Mouse (Mus musculus) right cerebral cortex, postnatal 14 days (tissue): ENCODE results near the gene Gm826.

ENCODE experiments used
- DNase-seq: peaks from one replicate; pipeline ENCODE4 v3.0.0; 2022

Gm826 gene

DNA sequence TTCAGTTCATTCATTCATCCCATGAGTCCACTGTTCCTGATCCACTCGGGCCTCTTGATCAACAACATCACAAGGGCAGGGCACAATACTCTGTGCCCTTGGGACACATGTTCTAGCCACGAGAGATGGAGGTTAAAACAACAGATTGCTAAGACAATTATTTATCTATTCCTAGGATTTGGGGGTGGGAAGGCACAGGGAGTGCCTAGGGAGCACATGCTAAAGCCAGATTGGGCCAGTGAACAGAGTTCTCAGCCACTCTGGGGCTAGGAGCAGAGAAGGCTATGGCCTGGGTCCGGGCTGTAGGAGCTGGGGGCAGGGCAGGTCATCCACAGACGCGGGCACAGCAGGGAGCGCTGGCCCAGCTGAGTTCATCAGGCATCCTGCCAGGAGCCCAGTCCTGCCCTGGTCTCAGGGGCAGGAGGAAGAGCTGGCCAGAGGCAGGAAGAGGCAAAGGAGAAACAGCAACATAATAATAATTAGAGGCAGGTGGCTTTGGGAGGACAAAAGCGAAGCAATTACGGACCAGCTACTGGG, 17.1 kb upstream of the Gm826 start:
- DNase-seq, result no peak

DNA sequence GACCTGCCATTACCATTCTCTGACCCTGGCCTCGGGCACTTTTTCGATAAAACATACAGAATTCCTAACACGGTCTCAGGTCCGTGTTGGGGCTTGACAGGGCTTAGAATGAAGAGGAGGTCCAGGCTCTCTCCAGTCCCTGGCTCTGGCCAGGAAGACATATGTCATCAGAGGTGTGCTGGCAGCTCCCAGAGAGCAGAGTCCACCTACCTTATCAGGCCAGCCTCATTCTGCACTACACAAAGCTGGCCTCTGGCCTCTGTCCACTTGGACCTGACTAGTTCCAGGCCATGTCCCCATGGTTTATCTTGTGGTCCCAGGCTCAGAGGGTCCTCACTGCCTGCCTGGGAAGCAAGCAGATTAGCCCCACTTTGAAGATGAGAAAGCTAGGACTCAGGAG, 15.6 kb upstream of the Gm826 start:
- DNase-seq, result no peak

DNA sequence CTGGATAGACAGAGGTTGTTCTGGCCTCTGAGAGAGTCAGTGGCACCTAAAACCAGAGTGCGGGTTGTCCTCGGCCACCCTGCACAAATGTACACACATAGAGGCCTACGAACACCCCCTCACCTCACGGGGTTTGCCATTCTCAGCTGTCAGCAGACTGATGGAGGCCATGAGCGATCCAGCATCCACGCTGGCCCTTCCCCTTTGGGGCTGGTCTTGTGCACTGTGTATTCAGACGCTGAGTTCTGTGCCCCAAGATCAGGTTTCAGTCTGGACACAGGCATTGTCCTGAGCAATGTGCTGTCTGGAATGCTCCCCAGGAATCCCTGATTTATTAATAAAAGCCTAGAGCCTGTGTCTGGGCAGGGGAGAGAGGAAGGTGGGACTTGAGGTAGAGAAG, 14.8 kb upstream of the Gm826 start:
- no peak for DNase-seq

DNA sequence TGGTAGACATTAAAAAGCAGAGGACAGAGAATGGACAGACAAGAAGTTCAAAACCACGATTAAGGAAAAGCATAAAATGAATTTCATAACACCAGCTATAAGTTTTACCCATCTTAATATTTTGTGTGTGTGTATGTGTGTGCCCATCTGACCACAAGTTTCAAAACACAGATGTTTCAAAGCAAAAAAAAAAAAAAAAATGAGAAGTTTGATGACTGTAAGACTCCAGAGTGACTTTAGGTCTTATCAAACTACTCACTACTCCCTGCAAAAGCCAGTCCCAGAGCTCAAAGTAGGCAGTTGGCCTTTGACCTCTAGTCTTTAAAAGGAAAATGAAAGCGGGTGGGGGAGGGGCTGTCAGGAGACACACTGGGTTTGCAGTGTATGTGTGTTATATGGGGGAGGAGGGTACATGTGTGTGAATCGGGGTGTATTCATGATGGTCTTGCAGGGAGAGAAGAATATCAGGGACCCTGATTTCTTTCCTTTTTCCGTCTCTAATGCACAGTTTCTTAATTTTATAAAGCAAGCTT, 14.2 kb upstream of the Gm826 start:
- DNase-seq, result no peak

DNA sequence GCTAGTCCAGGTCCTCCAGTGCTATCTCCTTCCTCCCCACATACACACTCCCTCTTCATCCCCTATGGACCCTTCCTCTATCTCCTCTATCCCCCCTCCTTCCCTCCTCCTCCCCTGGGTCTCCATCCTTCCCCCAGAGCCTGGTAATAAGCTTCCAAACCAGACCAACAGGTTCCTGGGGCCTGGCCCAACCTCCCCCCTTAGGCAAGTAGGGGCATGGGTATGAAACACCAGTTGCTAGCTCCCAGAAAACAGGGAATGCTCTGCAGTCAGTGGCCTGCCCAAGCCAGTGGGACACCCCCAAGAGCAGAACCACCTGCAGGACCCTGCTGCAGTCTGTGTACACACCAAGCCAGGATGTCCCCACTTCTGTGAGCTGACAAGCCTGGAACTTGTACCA, 11.7 kb upstream of the Gm826 start:
- DNase-seq, result no peak

DNA sequence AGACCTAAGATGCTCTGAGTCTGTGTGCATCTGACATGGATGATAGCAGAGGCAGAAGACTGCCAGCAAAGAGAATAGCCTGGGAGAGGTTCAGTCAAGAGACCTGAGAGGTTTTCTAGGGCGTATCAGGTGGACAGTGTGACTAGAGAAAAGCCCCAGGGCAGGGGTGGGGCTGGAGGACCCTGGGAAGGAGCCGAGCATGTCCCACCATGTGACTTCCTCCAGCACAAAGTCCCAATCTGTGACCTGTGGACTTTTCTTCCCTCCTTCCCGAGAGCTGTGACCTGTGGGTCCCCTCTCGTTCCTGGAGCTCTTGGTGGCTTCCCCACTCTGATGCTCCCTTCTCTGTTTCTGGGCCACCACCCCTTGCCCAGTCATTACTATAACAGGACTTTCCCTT, 6.2 kb upstream of the Gm826 start:
- DNase-seq, result no peak

DNA sequence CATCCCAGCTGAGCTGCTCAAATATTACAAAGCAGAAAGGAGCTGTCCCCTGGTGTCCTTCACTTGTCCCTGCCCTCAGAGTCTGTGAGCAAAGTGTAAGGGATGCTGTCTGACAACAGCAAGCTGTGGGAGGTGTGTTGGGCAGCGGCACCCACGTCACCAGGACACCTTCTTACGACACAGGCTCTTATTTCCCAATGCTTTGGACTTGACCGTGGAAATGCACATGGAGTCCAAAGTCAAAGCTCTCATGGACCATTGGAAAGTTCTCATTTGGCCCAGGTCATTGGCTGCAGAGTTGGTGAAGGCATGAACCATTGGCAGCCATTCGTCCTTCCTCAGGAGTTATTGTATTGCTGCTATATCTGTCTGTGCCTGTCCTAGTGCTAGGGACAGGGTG, 5.6 kb upstream of the Gm826 start:
- DNase-seq, result no peak

DNA sequence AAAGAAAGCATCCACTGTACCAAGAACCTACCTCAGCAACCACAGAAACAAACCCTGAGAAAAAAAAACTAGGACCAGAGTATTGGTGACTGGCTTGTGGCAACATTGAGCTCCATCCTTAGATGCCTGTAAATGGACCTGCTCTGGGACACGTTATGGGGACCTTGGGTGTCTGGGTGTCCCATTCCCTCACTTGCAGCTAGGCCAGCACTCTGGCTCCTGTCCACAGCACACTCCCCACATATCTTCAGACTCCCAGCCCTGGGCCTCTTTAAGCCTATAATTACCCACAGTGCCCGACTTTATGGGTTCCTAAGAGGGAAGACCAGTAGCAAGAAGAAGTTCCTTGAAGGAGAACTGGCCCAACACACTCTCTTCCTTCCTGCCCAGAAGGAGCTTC, 2.1 kb upstream of the Gm826 start:
- DNase-seq, result no peak

DNA sequence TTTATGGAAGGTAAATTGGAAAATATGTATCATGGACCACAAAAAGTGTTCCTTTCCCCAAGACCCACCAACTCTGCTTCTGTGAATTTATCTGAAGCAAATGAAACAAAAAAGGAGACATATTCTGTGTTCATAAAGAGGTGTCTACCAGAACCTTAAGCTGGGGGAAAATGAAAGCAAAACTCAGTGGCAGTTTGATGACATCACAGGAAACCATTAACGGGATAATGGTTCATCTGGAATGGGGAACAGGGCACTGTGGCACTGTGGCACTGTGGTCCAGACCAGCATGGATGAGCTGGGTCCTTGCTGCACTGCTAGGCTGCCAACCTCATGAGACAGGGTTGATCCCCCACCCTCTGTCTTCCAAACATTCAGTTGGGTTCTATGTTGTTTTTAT, 1.1 kb upstream of the Gm826 start:
- no peak for DNase-seq

DNA sequence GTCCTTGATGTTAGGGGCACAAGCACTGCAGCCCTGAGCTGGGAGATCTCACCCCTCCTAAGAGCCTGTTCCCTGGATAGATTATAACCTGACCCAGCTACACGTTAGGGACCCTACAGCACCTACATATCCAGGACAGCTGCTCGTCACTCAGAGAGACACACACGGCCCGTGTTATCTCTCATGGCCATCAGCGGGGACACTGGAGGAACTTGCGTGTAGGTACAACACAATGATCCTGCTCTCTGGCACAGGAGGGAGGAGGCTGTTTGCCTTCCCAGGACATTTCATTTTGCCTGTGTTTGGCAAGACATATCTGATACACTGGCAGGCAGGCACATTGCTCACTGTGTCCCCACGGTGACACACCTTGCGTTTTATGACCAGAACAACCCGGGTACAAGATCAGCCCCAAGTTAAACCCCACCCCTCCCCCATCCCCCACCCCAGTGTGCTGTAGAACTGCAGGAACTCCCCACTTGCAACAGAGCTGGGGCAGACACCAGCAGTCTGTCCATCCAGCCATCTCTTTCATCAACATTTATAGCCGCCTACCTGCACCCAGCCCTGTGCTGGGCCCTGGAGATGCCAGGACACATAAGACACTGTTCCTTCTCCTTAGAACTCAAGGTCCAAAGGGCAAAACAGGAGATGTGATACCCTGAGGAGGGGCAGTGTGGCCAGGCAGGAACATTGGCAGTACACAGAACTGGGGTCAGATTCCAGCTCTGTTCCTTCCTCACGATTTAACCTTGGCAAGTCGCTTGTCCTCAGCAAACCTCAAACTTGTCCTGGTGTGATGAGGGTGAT, 1.2 kb downstream of the Gm826 start:
- no peak for DNase-seq

DNA sequence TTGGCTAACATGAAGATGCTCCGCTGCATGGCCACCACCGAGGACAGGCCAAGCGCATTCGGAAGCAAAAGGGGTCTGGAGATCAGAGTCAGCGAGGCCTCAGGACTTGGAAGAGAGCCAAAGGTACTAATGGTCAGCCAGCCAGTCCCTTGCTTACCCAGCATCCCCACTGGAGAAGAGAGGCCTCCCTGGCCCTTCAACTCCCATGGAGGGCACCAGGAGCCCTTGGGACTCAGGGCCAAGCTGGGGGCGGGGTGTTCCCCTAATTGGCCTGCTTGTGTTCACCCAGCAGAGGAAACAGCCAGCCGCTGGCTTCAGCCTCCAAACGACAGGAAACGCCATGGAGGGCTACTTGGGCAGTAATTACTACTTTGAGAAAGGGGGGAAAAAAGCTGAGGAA, 5.1 kb downstream of the Gm826 start:
- peak; percentile 19 for DNase-seq

DNA sequence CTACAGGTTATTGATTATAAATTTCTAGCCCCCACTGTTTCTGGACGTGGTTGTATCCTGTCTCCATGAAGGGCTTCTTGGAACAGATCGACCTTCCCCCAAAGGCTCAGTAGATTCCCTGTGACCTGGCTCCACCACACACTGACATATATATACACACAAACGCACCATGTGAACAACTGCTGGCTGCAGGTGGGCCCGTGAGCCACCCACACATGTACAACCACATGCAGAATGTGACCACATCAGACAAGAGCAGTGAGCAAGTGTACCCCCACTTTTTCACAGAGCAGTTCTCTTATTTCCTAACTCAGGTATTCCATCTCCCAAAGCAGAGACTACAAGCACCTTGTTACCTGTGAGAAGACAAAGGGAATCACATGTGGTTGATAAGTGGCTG, 6.2 kb downstream of the Gm826 start:
- no peak for DNase-seq

DNA sequence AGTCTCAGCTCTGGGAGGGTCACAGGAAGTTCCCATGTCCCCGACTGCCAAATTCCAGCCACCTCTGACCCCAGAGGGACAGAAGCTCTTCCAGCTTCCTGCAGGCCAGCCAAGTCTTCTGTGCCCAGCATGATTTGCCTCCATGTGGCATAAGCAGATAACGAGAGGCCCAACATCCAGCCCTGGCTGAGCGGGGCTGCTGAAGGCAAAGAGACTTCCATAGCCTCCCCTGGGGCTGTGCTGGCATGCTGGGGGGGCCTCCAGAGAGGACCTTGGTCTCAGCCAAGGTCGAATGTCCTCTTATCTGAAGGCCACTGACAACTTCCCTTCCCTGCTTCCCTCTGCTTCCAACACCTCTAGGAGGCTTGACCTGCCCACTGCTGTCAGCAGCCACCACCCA, 6.8 kb downstream of the Gm826 start:
- DNase-seq, result no peak

DNA sequence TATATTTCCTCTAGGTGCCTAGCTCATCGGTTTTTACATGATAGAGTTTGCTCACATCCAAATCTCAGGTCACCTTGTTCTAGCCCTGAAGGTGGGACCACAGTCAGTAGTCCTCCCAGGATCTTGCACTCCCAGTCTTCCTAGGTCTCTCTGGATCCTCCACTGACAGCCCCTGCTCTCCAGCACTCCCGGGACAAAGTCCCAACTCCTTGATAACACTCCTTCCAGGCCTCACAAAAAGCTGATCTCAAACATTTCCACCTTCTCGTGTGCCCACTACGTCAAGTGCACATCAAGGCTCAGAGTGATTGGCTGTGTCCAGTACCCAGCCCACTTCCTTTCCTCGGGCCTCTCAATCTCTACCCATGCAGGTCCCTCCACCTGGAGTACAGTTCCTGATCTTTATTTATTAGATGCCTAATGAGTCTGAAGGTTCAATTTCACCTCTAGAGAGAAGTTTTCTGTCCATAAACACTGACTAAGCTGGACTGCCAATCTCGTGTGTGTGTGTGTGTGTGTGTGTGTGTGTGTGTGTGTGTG, 8.8 kb downstream of the Gm826 start:
- no peak for DNase-seq

DNA sequence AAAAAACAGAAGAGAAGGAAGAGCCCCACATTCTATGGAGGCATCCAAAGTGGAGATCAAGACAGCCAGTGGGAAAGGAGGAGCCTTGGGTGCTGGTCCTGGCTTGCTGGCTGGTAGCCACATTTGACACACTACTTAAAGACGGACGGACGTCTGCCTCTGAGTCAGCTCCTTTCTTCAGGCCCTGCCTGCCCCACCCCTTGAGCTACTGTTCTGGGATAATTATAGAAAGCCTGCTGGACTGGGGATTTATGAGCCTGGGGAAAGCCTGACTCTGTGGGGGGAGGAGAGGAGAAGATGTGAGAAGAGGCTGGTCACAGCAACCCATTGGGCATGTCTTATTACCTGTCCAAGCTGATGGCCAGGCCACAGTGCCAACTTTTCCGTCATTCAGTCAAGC, 12.1 kb downstream of the Gm826 start:
- DNase-seq, result no peak

DNA sequence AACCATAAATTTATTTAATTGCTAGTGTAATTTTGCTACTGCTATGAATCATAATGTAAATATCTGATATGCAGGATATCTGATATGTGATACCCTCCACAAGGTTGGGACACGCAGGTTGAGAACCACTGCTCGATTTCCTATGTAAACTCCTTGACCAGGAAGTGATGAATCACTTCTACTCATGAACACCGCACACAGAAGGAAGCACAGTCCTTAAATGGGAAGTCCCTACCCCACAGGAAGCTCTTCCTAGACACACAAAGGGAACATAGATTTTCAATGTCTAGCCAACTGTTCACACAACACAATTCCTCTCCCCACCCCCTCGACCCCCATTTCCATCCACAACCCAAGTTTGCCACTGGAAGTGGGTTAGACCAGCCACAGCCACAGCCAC, 15.7 kb downstream of the Gm826 start:
- no peak for DNase-seq

DNA sequence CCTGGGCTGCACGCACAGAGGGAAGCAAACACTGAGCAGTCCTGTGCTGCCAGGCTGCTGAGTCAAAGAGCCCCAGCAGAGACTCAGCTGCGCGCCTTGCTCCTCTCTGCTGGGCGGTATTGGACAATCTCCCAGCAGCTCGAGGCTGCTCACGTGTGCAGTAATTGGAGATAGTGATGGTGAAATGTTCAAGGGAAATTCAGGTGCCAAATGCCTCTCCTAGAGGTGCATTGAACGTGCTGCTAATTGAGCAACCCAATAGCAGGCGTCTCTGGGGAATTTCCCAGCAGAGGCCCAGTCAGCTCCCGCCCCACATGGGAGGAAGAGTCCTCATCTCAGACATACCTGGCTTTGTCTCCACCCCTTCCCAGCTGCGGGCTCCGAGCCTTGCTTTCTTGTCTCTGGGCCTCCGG, 20.4 kb downstream of the Gm826 start:
- peak; percentile 19 for DNase-seq

DNA sequence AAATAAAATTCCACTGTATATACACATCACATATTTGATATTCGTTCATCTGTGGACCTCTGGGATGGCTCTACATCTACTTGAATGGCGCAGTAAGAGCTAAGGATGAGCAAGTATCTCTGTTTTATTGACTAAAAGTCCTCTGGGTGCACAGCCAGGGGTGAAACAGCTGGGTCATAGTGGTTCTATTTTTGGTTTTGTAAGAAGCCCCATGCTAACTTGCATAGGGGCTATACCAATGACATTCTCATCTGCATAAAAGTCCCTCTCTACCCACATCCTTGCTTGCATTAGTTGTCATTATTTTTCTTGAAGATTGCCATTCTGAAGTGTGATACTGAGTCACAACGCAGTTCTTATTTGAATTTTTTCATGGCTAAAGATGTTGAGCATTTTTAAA, 28.9 kb downstream of the Gm826 start:
- no peak for DNase-seq

DNA sequence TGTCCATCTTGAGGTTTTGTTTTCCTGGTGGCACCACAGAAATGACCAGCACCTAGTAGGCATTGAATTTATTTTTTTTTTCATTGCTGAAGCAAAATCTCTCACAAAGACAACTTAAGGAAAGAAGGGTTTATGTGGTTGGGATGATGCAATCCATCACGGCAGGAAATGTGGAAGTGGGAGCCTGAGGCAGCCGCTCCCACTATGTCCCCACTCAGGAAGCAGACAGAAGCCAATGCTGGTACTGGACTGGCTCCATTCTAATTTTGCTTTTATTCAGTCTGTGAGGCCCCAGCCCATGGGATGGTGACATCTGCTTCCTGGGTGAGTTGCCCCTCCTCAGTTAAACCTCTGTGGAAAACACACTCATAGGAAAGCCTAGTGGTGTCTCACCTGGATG, 30.0 kb downstream of the Gm826 start:
- DNase-seq, result no peak

DNA sequence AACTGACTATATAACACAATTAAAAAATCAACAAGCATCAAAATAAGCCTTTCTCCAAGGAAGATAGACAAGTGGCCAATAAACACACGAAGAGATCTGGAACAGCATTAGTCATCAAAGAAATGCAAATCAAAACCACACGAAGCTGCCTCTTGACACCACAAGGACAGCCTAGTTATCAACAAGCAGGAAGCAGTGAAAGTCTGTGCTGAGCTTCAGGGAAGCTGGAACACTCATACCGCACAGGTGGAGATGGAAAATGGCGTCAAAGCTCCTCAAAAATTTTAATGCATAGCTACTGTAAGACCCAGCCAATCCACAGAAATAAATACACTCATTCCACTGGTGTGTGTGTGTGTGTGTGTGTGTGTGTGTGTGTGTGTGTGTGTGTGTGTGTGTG, 31.9 kb downstream of the Gm826 start:
- DNase-seq, result no peak

DNA sequence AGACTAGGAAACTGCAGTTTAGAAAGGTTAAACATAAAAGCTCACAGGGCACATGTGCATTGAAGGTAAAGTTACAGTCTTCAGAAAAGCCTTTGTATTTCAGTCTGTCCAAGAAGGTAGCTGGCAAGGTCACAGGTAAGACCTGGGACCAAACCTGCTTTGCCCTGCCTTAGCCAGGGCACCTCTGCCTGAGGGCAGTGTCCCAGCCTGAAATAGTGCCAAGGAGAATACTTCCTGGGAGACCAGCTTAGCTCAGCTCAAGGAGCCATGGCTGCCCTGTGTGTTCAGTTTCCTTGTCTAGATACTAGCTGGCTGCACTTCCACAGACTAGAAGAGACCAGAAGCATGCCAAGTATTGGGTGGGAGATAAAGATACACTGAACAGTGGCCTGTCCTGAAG, 35.4 kb downstream of the Gm826 start:
- DNase-seq, result no peak

DNA sequence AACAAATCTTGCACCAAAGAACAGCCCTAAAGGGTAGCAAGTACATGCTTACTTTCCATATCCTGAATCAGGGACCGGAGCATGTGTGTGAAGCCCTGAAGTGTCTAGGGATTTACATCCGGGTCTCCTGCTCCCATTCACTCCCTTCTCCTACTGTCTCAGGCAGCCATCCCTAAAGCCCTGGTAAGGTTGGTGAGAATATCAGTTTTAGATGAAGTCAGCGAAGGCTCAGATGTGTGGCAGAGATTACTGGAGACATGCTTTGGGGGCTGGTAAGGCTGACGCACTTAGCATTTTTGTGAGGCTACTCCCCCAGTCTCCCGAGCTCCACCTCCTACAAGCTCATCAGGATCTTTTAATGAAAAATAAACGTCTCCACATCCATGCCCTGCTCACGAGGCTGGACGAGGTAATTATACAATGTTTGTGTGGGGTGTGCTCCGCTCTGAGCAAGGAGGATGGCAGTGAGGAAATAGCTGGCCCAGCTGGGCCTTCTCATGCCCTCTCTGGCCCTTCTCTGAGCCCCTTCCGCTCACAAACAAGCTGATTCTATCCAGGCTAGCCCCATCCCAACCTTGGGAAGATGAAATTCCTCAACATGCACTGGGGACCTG, 45.3 kb downstream of the Gm826 start:
- DNase-seq, result no peak

DNA sequence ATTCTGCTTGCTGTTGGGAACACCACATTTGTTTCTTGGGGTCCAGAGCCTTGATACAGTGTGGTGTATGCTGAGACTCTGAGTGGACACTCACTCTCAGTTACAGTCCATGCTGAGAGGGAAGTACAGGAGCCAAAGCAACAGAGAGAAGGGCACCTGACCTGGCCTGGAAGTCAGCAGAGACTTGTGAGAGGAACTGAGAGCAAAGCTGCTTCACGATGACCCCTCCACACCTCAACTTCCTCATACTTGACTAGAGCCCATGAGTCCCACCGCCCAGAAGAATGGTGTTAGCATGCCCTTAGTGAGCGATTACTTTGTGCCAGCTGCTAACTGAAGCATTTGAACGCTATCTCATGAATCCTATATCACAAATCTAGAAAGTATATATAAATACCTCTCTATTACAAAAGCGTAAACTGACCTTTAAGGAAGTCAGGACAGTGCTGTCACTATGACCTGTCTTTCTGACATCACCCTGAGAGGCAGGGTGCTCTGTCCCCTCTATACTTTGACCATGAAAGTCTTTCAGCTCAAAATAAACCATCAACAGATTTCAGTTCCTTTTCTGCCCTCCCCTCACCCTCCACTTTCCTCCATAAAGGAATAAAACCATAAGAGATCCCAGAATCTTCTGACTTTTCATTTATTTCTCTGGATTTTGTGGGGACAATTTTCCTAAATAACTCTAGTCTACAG, 57.9 kb downstream of the Gm826 start:
- DNase-seq, result no peak
